Mouse (Mus musculus) megakaryocyte-erythroid progenitor cell, adult 5 weeks (primary cell): ENCODE measurements around the gene Actr6. TPM values are rescaled to one million over a fixed set of nuclear protein-coding genes. Genes with fewer than 3 reads are reported as not detected.

ENCODE experiments used
- polyA plus RNA-seq: library from polyadenylated mRNA; stranded (reverse); fragments of >175 nt; gene quantifications from 2 replicates; pipeline ENCODE4 v1.2.3, GENCODE M21; 2012

Actr6 gene
- polyA plus RNA-seq, result 0.16 and 0.27 TPM in 2 replicates

DNA sequence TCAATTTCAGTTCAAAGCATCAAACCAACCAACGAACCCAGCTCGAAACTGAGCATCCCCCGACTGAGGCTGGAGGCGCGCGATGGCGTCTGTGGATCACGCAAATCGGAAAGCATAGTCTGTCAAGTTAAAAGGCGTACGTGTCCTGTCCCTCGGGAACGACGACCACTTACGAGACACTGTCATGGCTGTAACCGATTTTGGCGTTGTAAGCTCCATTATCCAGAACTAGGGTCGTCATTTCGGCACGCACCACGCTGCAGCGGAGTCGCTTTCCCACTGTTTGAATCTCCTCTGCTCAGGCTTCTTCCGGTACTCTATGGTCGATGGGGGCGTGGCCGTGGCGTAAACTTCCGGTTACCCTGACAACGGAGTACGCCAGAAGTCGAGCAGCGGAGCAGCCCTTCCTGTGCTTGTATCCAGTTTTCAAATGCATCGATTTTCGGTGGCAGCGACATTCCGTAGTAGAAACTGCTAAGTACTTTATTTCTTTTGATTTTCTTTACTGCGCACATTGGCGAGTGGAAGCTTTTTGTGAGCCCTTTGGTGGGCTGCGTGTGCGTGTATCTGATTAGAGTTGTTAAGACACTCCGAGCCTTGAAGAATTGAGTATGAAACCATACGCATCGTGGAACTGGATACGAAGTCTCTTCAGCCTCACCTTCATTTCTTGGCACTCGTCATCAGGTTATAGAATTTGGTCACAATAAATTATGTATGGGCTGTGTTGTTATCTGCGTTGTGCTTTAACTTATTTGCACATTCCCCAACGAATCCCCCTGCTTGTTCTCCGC is at the start of gene Actr6:
Gene Actr6, minus strand, starts transcription at position 295 of the 794 bp plus-strand sequence.

DNA sequence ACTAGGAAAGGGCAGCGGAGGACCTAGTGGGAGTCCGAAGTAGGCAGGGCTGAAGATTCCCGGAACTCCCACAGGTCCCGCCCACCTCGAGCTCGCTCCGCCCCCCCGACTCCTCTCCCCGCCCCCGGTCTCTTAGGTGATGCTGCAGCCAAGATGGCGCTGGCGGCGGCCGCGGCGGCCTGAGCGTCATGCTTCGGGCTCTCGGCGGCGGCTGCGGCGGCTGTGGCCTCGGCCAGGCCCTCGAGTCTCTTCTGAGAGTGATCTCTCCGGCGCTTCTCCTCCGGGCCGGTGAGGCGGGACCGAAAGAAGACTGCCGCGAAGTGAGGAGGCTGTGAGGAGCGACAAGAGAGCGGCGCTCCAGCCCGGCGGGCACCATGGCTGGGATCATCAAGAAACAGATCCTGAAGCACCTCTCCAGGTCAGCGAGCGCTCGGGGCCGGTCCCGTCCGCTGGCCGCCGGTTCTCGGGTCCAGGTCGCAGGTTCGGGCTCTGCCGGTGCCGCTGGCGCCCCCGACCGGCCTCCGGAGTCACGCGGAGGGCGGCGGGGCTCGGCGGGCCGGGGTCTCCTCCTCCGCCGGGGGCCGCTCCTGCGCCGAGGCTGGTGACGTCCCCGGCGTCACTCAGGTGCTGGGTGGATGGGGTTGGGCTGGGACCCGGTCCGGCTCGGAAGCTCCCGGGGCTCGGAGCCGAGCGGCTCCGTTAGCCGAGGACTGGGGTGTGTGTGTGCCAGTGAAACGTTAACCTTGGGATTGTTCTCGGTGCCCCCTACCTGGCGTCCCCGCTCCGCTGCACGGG is 13.0 kb upstream of the Actr6 start, which contains the start of gene Uhrf1bp1l:
Gene Uhrf1bp1l, plus strand, starts transcription at position 121 of the 795 bp plus-strand sequence.

DNA sequence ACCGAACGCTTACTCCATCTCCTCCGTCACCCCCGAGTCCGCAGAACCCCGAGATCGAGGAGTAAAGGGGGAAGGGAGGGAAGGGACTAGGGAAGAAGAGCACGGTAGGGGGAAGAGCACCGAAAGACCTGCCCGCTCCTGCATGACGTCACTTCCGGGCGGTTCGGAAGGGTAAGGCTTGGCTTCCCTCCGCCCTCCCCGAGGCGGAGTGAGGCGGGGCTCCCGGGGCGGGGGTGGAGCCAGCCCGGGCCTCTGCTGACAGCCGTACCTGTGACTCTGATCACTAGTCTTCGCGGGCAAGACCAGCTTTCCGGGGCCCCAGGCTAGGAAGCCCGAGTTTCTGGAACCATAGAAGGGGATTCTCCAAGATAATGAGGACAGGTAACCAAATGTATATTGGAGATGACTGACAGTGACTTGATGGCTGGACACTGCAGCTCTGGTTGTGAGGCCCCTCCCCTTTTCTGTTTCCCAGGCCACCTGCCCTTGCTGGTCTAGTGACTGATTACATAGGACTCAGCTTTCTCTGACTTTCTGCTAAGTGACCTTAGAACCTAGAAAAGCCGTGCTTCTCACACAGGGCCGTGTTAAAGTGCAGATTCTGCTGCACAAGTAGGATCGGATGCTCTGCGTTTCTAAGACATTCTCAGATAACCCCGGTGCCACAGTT is 45.8 kb downstream of the Actr6 start, which contains the start of gene Scyl2:
Gene Scyl2, minus strand, starts transcription at position 147 of the 670 bp plus-strand sequence.

Other genes starting within 250 kb of the Actr6 start
- gene Nr1h4, start 198.7 kb downstream of the Actr6 start, polyA plus RNA-seq, result not detected in 2 replicates
- not detected in 2 replicates for gene Slc17a8, start 111.0 kb downstream of the Actr6 start, polyA plus RNA-seq
- gene Scyl2, start 46.0 kb downstream of the Actr6 start, polyA plus RNA-seq, result 6.3 and 6.8 TPM in 2 replicates
- 8.5 and 13.7 TPM in 2 replicates for gene Uhrf1bp1l, start 12.7 kb upstream of the Actr6 start, polyA plus RNA-seq
- not detected in 2 replicates for gene Anks1b, start 141.2 kb upstream of the Actr6 start, polyA plus RNA-seq